Mouse (Mus musculus) mature B cell (primary cell): Measurements from ENCODE around the gene Prpf40b.

ENCODE experiments used
- in situ Hi-C: fragments of 300-500 bp; cut with MboI; formaldehyde crosslinking; loops from 2 replicates; pipeline ENCODE4 v1.14.3; 2019

Prpf40b gene

DNA sequence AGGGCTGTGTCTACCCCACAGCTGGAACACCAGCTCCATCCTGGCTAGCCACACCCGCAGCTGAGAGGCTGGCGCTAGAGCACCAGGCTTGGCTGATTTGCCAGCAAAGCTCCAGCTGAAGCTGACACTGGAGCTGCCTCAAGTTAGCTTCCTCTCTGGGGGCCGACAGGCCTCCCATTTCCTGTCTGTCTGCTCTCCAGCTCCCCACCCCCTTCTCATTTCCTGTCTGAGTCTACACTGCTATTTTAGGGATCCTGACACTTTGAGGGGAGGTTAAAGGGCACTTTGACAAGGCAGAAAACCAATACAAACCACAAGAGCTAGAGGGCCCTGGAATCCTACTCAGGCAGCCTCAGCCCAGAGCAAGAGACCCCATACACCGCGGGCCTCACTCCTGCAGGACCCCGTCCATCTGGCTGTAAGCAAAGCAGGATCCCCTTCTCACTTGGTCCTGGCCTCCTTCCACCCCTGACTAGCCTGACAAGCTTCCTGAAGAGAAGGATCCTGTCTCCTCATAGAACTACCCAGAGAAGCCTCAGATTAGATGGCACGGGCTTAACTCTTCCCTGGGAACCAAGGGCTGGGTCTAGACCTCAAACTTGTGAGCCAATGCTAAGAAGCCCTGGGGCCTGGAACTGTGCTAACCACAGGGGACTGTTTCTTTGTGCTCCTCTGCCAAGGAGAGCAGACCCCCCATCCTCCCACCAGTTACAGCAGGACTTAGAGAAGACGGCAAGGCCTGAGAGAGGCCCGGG is 38.2 kb downstream of the Prpf40b start:
- in situ Hi-C loops = loop anchor here (5.0 kb wide), 1 partner anchor 34 kb away; no protein-coding TSS in a partner anchor

DNA sequence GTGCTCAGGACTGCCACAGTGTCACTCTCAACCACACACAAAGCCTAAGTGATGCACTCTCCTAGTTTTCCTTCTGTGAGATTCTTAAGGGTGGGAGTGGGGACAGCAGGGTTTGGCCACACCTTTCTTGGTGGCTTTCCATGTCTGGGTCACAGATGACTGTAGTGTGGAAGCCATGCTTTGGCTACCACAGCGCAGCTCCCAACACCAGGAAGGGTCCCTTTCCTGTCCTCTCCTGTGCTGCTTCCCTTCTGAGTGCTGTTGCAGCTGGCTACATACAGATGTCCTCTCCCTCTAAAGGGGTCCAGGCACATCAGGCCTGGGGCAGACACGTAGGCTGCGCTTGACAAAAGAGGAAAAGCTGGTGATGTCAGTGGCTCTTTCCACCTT is 38.8 kb downstream of the Prpf40b start:
- in situ Hi-C loops = loop anchor here (5.0 kb wide), 1 partner anchor 34 kb away; no protein-coding TSS in a partner anchor

DNA sequence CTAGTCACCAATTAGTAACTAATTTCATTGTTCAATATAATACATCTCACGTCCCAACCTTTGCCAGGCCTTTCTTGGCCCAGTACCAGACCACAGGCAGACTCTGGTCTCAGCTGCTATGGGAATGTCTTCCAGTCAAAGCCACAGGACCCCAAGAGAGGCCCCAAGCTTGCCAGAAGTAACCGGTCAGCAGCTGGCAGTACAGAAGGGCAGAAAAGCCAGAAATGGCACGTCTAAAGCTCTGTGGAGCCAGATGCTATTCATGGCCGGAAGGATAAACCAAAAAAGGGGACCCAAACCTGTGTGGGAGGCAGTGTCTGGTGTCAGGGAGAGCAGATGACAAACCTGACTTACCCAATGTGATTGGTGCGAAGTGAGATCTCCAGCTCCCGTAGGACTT is 39.6 kb downstream of the Prpf40b start:
- in situ Hi-C loops = loop anchor here (5.0 kb wide), 1 partner anchor 33 kb away; no protein-coding TSS in a partner anchor

DNA sequence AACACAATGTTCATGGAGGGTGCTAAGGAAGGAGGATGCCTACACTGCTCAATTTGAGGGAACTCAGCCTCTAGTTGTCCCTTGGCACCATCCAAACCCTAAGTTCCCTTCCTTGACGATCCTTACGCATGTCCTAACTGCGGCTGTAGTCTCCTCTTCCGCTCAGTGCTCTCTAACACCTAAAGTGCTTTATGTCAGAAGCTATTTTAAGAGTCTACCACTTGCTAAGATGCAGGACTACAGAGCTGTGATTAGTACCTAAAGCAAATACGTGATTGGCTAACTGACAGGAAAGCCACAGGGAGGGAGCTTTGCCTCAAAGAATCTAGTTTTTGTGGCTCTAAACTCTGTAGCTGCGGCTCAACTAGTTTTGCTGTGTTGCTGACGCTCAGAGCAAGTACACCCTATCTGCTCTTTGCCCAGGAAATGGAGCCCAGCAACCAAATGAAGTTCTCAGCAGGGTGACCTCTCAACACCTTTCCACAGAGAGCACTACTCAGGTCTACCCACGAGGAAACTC is 41.0 kb downstream of the Prpf40b start:
- in situ Hi-C loops = no loop called here

DNA sequence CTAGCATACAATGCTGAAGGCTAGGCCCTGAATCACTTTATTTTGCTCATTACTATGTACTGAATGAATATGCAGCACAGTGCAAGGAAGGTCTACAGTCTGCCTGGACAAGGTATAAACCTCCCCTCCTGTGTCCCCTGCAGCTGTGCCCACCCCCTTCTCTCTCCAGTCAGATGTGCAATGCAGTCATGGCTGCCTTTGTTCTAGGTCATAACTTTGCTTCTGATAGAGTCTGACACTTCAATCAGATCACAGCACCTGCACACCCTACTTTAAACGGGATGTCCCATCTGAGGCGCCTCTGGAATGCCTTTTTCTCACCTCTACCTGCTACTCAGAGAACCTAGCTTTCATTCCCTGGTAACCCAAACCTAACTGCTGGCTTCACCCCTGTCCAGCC is 44.0 kb downstream of the Prpf40b start:
- in situ Hi-C loops = no loop called here

DNA sequence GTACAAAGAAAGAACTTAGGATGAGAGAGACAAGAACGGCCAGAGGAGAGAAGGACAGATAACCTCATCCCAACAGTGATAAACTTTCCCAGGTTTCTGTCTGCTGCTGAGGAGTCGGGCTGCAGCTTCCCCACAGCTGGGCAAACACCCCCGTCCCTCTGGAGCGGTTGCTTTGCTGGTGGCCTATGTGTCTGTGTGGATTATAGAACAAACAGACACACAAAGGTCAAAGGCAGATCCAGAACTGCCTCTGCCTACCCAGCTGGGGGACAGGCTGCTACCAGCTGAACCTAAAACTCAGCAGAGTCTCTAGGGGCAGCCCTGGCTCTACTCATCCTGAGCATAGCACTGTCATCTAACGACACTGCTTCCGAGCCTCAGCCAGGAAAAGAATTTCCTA is 44.8 kb downstream of the Prpf40b start:
- in situ Hi-C loops = no loop called here

DNA sequence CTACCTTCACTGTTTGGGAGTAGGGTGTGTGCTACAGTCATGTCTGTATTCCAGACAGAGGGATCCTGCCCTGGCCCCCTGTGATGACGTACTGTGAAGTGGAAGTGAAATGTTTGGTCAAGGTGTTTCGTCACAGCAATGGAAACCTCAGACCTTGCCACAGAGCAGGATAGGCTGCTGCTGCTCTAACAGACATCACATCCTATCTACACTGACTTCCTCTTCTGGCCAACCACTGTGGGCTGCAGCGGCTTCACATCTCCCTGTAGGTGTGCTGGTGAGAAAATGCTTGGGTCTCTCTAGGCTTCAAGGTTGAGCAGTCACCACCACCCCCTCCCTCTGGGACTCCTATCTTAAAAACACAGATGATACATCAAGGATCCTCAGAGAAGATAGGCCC is 46.2 kb downstream of the Prpf40b start:
- in situ Hi-C loops = no loop called here

DNA sequence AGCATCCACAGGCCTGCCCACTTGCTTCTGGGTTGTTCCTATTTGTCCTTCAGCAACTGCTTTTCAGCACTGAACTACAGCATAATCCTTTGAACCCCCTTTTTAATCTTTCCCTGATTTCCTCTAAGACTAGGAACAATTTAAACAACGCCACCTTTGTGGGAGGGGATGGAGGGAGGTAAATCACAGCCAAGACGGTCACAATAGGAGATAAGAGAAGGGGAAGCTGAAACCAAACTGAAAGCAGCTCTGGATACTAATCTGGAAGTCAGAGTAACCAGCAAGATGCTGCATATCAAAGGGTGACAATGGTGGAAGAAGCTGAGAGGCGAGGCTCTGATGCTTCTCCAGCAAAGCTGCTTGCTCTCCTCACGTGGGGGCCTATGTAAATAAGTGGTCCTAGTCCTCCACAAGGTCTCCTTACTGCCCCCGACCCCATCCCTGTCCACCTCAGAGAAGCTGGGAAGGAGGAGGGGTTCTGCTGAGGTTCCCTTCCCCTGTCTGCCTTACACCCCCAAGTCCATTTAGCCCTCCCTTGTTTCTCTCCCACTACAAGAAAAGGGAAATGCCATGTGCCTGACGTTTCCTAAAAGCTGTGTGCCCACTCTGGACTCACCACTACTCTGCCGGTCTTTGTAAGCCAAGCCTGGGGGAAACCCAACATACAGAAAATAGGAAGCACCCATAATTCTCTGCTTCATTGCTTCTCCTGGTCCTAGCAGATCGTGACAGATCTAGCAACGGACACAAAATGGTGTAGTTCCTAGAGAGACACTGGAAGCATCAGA is 47.5 kb downstream of the Prpf40b start:
- in situ Hi-C loops = no loop called here

DNA sequence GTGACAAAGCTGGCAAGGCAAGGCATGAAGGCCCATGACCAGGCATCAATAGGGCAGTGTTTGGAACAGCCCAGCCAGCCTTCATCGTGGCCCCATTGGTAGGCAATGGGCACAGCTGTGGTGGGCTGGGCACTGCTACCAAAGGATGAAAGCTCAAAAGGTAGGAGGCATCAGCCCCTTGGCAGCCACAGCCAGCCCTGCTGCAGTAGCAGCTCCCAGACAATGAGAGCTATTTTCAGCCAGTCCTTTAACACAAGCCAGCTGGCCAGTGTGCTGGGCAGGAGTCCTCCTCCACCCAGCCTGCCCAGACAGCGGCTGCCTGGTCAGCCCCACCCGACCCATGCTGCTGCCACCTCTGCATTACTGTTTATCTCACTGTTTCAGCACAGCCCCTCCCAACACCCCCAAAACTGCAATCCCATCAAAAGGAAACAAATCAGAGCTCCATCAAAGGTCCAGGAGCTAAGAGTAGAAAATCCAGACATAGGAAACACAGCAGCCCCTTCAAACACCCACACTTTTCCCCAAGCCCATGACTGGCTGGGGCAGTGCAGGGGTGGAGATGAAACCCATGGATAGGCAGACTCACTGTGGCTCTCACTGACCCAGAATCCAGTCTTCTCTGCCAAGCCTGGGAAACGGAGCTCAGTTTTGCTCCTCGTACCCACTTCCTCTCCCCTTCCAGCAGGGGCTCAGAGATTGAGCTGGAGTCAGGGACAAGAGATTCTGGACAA is 48.7 kb downstream of the Prpf40b start:
- in situ Hi-C loops = no loop called here

DNA sequence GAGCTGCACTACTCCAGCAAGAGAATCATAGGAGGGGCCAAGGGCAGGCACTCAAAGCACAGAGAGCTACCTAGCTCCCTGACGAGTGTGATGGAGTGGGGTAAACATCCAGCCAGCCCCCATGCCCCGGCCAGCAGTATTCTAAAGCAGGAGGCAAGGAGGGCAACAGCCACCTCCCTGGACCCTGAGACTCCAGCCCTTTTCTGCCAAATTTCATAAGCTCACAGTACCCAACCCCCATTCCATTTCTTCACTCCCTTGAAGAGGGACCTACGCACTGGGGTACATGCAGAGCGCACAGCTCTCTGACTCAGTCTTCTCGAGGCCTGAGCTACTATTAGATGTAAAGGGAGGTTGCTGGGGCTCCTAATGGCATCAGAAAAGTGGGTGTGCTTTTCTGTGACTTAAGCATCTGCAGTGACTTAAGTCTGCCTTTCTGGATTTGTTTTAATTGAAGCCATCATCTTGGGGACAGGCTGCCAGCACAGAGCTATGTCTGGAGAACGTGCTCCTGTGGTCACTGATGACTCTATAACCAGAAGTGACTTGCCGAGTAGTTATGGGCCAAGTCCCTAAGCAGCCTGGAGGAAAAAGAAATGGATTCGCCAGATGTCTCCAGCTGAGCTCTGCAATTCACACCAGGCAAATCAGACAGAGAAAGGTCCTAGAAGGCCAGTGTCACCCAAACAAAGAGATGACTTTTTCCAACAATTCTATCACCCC is 49.4 kb downstream of the Prpf40b start:
- in situ Hi-C loops = no loop called here

DNA sequence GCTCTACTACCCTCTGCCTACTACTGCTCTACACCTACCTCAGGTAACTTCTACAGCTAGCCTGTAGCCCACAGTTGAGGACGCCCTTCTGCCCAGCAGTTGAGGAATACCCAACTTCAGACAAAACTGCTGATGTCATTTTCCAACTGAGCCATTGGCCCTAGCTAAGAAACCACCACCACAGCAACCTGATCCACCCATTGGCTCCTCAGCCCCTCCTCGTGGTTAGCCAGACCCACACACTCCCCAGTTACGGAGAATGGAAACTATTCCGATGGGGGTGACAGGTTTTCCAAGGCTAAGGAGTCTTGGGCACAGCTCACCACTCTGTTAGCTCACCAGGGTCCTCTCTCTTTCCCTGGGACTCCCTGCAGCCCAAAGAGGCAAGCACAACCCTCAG is 50.1 kb downstream of the Prpf40b start:
- in situ Hi-C loops = no loop called here

DNA sequence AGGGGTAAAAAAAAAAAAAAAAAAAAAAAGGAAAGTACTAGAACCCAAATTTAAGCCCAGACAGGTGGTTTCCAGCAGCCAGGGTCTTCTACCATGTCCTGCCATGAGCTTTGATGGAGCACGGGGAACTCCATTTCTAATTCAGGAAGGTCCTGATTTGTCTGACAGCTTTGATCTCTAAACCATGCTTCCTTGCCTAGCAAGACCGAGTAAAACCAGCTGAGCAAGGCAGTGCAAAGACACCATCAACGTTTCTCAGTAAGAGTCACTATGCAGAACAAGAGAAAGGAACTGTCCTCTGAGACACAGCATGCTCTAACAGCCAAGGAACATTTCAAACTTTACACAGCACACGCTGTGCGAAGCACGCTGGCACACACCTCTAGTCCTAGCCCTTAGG is 56.7 kb downstream of the Prpf40b start:
- in situ Hi-C loops = no loop called here

DNA sequence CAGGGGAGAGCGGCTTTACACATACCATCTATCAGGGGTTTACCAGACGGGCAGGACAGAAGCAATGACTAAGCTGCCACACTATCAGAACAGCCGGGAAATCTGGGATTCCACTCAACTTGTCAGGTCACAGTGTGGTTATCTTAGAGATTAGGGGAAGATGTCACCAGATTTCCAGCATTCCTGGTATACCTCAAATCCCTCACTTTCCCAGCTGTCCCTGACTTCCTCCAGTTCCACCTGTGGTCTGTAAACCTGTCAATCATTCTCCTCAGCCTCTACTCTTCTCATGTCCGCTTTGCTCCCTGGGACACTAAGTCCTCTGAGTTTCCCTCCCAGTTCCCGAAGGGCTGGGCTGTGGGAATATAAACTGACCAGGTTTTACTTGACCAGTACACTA is 57.4 kb downstream of the Prpf40b start:
- in situ Hi-C loops = no loop called here

DNA sequence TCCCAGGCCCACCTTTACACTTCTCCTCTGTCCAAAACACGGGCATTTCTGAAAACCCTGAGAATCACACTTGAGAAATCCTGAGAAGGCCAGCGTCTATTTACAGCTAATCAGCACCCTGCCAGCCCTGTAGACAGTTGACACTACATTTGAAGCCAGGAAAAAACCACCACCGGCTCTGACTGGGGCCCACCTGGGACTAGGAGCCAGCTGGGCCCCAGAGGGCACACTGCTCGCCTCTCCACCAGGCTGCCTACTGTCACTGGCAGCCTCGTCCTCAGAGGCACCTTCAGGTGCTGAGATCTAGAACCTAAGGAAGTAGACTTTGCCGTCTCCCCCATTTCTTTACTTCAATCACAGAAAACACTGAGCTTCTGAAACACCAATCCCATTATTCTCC is 60.8 kb downstream of the Prpf40b start:
- in situ Hi-C loops = no loop called here

DNA sequence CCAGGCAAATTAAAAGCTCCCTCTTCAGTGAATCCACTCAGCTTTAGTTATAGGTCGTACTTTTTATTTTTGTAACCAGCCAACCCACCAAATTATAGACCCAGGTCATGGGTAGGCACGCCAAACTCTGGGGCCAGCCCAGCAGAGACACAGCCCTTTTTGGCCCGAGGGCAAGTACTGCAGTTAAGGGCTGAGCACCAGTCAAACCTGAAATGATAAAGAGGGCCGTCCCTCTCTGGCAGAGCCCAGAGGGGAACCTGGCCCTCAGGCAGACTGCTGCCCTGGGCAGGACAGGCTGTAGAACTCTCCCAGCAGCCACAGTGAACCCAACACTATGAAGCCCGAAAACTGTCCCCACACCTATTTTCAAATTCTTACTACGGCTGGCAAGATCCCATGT is 61.6 kb downstream of the Prpf40b start:
- in situ Hi-C loops = no loop called here

DNA sequence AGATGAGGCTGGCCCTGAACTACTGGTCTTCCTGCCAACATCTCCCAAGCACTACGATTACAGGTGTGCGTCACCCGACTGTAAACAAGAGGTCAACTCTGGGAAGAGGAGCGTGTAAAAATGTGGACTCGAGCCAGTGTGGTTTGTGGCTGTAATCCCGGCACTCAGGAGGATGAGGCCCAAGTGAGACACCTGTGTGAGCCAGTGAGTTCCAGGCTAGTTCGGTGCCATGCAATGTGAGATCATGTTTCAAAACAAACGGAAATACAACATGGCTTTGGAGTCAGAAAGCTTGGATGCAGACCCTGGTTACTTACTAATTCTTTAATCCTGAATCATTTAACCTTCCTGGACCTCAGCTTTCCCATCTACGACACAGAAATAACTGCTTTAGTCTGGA is 64.1 kb downstream of the Prpf40b start:
- in situ Hi-C loops = no loop called here

DNA sequence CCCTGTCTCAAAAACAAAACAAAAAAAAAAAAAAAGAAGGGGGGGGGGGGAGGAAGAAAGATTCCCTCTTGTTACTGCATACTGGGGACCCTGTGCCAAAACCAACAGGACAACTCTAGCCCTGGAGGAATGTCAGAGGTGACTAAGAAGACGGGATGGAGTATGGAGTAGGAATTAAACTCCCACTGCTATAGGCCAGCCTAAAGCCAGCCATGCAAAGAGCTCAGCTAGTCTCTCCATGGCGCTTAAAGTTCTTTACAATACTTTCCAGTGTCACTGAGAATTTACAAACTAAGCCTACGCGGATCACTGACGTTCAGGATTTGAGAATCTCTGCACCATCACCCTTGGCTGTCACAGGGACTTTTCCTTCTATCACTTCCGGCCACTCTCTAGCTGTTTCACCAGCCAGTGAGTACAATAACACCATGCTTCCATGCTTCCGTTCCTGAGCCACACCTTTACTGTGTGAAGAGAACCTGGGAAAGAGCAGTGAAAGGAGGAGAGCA is 69.2 kb downstream of the Prpf40b start:
- in situ Hi-C loops = no loop called here

DNA sequence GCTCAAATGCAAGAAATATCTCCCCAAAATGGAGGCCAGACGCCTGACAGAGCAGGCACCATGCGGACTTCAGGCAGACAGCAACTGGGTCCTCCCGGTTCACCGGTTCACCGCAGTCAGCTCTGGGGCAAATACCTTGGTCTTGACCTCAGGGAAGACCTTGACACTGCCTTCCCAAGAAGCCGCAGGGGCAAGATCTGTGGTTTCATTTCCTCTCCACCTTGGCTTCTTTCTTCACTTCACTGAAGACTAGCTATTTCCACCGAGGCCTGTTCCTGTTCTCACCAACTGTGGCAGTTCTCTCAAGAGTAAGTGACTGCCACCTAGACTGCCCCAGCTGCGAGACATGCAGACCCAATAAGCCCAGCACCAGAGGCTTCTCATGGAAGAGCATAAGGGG is 70.0 kb downstream of the Prpf40b start:
- in situ Hi-C loops = loop anchor here (5.0 kb wide), 1 partner anchor 33 kb away; no protein-coding TSS in a partner anchor
